Mouse (Mus musculus): ENCODE results near the gene Senp7. TPM values are rescaled to one million over a fixed set of nuclear protein-coding genes. Genes with fewer than 3 reads are reported as not detected.
"Not testable (repeated sequence)": the region's sequence is repeated elsewhere in the genome, so short reads cannot be mapped to it uniquely, and the experiment has no call there.

The Senp7 gene
- polyA plus RNA-seq, 1 experiment from 2014 or later, result 31.1 TPM

DNA sequence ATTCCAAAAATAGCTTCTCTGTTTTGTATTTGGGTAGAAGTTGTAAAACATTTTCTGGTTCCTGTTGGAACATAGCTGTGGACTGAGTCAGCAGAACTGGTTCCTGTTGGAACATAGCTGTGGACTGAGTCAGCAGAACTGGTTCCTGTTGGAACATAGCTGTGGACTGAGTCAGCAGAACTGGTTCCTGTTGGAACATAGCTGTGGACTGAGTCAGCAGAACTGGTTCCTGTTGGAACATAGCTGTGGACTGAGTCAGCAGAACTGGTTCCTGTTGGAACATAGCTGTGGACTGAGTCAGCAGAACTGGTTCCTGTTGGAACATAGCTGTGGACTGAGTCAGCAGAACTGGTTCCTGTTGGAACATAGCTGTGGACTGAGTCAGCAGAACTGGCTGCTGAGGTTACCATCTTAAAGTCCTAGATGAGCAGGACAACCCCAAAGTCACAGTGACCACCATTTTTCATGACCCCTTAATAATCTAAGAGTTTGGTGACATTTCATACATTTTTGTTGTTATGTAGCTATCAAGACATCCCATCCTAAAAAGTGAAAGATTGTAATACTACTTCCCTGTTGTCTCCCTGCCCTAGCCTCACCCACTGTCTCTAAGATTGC, 48.4 kb downstream of the Senp7 start:
- H3K36me3 ChIP-seq (ENCODE audit: control insufficient read depth, insufficient read depth, low read length); H3K9me3 ChIP-seq (ENCODE audit: control insufficient read depth, low read length); DNase-seq (ENCODE audit: low spot score); H3K4me2 ChIP-seq (ENCODE audit: low read depth, severe bottlenecking); H3K4me3 ChIP-seq (ENCODE audit: low read depth, low read length); H3K27ac ChIP-seq (replicated peaks; ENCODE audit: low read depth, low read length); H3K4me1 ChIP-seq (ENCODE audit: control insufficient read depth, insufficient read depth, low read length); H3K9ac ChIP-seq (ENCODE audit: low read length); ATAC-seq (ENCODE audit: insufficient number of reproducible peaks, low FRiP score, low TSS enrichment, low read depth); H3K27me3 ChIP-seq (ENCODE audit: control insufficient read depth, insufficient read depth, low read length): not testable (repeated sequence)

DNA sequence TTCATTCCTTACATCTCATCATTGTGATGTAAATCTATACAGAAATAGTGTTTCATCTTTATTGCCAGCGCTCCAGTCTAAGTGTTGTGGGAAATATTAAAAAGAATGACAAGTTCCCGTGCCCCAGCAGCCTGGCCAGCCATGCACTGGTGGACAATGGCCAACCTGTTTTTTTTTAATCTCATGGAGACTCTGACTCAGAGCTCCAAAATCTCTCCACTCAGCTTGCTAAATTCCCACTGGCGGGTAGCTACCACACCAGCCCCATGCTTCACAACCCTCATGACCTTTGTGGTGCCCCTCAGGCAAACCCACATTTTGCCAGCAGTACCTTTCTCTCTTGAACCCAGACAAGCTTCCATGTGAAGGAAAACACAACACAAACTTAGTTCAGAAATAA, 67.6 kb downstream of the Senp7 start:
- Histone ChIP-seq H3K4me2 (ENCODE audit: low read depth, severe bottlenecking) (no peak overlapping the region), H3K9me3 (ENCODE audit: control insufficient read depth, low read length) (no peaks in the 10 kb centered on the region), H3K9ac (ENCODE audit: low read length) (no peak overlapping the region), H3K27ac (replicated peaks; ENCODE audit: low read depth, low read length) (no peak overlapping the region), H3K4me3 (ENCODE audit: low read depth, low read length) (no peak overlapping the region), H3K36me3 (ENCODE audit: control insufficient read depth, insufficient read depth, low read length) (peaks cover 6% of the 10 kb centered on the region; the same call in 1 of the 2 replicates), H3K4me1 (ENCODE audit: control insufficient read depth, insufficient read depth, low read length) (no peaks in the 10 kb centered on the region), H3K27me3 (ENCODE audit: control insufficient read depth, insufficient read depth, low read length) (no peaks in the 10 kb centered on the region)
- DNase-seq (ENCODE audit: low spot score), result no peak
- no peak for ATAC-seq (ENCODE audit: insufficient number of reproducible peaks, low FRiP score, low TSS enrichment, low read depth)
- 91% methylated on average over 3 of the region's 3 CpGs for WGBS

GRCm38 (mm10) chr16:56116155-56116554, 68.0 kb downstream of the Senp7 start:
- Histone ChIP-seq H3K9ac (ENCODE audit: low read length) (no peak overlapping the region), H3K27me3 (ENCODE audit: control insufficient read depth, insufficient read depth, low read length) (no peaks in the 10 kb centered on the region), H3K4me3 (ENCODE audit: low read depth, low read length) (no peak overlapping the region), H3K4me2 (ENCODE audit: low read depth, severe bottlenecking) (no peak overlapping the region), H3K4me1 (ENCODE audit: control insufficient read depth, insufficient read depth, low read length) (no peaks in the 10 kb centered on the region), H3K36me3 (ENCODE audit: control insufficient read depth, insufficient read depth, low read length) (peaks cover 6% of the 10 kb centered on the region; the same call in 1 of the 2 replicates), H3K9me3 (ENCODE audit: control insufficient read depth, low read length) (no peaks in the 10 kb centered on the region), H3K27ac (replicated peaks; ENCODE audit: low read depth, low read length) (no peak overlapping the region)
- no peak for DNase-seq (ENCODE audit: low spot score)
- no peak for ATAC-seq (ENCODE audit: insufficient number of reproducible peaks, low FRiP score, low TSS enrichment, low read depth)
- WGBS, result 88% methylated on average over 5 of the region's 5 CpGs

- H3K27ac ChIP-seq (replicated peaks; ENCODE audit: low read depth, low read length), result no peak overlapping the region
- 81% methylated on average over 10 of the region's 10 CpGs for WGBS
- no peaks in the 10 kb centered on the region for H3K4me1 ChIP-seq (ENCODE audit: control insufficient read depth, insufficient read depth, low read length)
- H3K27me3 ChIP-seq (ENCODE audit: control insufficient read depth, insufficient read depth, low read length), result no peaks in the 10 kb centered on the region
- H3K4me2 ChIP-seq (ENCODE audit: low read depth, severe bottlenecking), result no peak overlapping the region
- H3K9me3 ChIP-seq (ENCODE audit: control insufficient read depth, low read length), result no peaks in the 10 kb centered on the region
- H3K9ac ChIP-seq (ENCODE audit: low read length), result no peak overlapping the region
- peaks cover 6% of the 10 kb centered on the region; the same call in 1 of the 2 replicates for H3K36me3 ChIP-seq (ENCODE audit: control insufficient read depth, insufficient read depth, low read length)
- ATAC-seq (ENCODE audit: insufficient number of reproducible peaks, low FRiP score, low TSS enrichment, low read depth), result no peak
- no peak for DNase-seq (ENCODE audit: low spot score)
- H3K4me3 ChIP-seq (ENCODE audit: low read depth, low read length), result no peak overlapping the region
Measured at GRCm38 (mm10) chr16:56117327-56118180, 69.4 kb downstream of the Senp7 start.

DNA sequence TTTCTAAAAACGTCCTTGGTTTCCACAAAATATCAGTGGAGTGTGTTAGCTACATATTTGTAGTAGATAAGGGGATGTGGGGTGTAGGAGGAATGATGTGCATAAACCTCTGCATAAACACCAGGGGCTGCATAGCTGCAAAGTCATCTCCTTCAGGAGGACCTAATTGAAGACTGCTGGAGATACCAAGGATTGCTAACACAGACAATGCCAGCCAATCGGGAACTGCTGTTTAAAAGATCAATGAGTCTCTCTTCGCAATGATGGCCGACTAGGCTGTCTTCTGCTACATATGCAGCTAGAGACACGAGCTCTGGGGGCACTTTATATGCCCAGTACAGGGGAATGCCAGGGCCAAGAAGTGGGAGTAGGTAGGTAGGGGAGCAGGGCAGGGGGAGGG, 74.4 kb downstream of the Senp7 start:
- 81% methylated on average over 5 of the region's 5 CpGs for WGBS
- DNase-seq (ENCODE audit: low spot score), result no peak
- ATAC-seq (ENCODE audit: insufficient number of reproducible peaks, low FRiP score, low TSS enrichment, low read depth), result no peak
- H3K4me1 ChIP-seq (ENCODE audit: control insufficient read depth, insufficient read depth, low read length), result no peaks in the 10 kb centered on the region
- no peak overlapping the region for H3K9ac ChIP-seq (ENCODE audit: low read length)
- H3K9me3 ChIP-seq (ENCODE audit: control insufficient read depth, low read length), result no peaks in the 10 kb centered on the region
- H3K27me3 ChIP-seq (ENCODE audit: control insufficient read depth, insufficient read depth, low read length), result no peaks in the 10 kb centered on the region
- no peak overlapping the region for H3K27ac ChIP-seq (replicated peaks; ENCODE audit: low read depth, low read length)
- H3K4me2 ChIP-seq (ENCODE audit: low read depth, severe bottlenecking), result no peak overlapping the region
- no peak overlapping the region for H3K4me3 ChIP-seq (ENCODE audit: low read depth, low read length)
- peaks cover 3% of the 10 kb centered on the region; the same call in 1 of the 2 replicates for H3K36me3 ChIP-seq (ENCODE audit: control insufficient read depth, insufficient read depth, low read length)

DNA sequence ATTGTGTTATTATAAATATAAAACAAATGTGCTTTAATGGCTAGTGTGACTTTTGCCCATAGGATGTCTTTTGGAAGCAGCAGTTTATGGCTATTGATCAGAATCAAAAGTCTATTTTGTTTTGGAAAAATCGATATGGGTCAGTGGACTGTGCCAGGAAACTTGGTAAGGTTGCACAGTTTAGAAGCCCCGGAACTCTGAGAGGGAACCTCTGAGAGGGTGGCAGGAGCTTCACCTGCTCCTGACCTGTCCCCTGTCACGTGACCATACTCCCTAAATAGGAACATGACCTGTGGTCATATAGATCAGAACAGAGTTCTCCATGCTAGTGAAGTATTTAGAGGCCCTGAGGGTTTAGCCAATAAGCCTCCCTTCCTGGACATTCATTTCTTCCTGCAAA, 75.9 kb downstream of the Senp7 start:
- 92% methylated on average over 3 of the region's 3 CpGs for WGBS
- no peak for ATAC-seq (ENCODE audit: insufficient number of reproducible peaks, low FRiP score, low TSS enrichment, low read depth)
- H3K4me1 ChIP-seq (ENCODE audit: control insufficient read depth, insufficient read depth, low read length), result no peaks in the 10 kb centered on the region

GRCm38 (mm10) chr16:56131666-56132065, 83.5 kb downstream of the Senp7 start:
- WGBS, result 42% methylated on average over 3 of the region's 3 CpGs

More for the DNA sequence above, 75.9 kb downstream of the Senp7 start:
- no peak for DNase-seq (ENCODE audit: low spot score)
- Histone ChIP-seq H3K4me3 (ENCODE audit: low read depth, low read length) (no peak overlapping the region), H3K9me3 (ENCODE audit: control insufficient read depth, low read length) (no peaks in the 10 kb centered on the region), H3K4me2 (ENCODE audit: low read depth, severe bottlenecking) (no peak overlapping the region), H3K9ac (ENCODE audit: low read length) (no peak overlapping the region), H3K27me3 (ENCODE audit: control insufficient read depth, insufficient read depth, low read length) (no peaks in the 10 kb centered on the region), H3K36me3 (ENCODE audit: control insufficient read depth, insufficient read depth, low read length) (peaks cover 3% of the 10 kb centered on the region; the same call in 1 of the 2 replicates), H3K27ac (replicated peaks; ENCODE audit: low read depth, low read length) (no peak overlapping the region)

DNA sequence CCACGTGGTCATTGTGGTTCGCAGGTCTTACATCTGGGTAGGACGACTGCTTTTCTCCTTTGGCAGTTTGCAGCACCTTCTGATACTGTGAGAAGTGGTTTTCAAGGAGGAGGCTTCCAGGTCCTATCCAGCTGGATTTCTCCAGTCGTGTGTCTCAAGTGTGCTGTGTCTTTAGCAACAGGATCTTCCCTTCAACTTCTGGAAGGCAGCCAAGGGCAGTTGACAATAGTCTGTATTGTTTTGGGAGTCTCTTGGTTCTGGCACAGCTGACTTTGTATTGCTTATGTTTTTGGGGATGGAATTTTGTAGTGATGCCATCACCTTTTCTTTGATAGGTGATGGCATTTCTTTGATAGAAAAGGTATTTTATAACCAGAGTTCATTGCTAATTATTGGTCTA, 86.0 kb downstream of the Senp7 start:
- Histone ChIP-seq H3K9ac (ENCODE audit: low read length) (no peak overlapping the region), H3K4me3 (ENCODE audit: low read depth, low read length) (no peak overlapping the region), H3K4me1 (ENCODE audit: control insufficient read depth, insufficient read depth, low read length) (no peaks in the 10 kb centered on the region), H3K36me3 (ENCODE audit: control insufficient read depth, insufficient read depth, low read length) (no peaks in the 10 kb centered on the region), H3K27ac (replicated peaks; ENCODE audit: low read depth, low read length) (no peak overlapping the region), H3K4me2 (ENCODE audit: low read depth, severe bottlenecking) (no peak overlapping the region), H3K27me3 (ENCODE audit: control insufficient read depth, insufficient read depth, low read length) (no peaks in the 10 kb centered on the region), H3K9me3 (ENCODE audit: control insufficient read depth, low read length) (no peaks in the 10 kb centered on the region)
- ATAC-seq (ENCODE audit: insufficient number of reproducible peaks, low FRiP score, low TSS enrichment, low read depth) (no peak), DNase-seq (ENCODE audit: low spot score) (no peak)
- WGBS, result 65% methylated on average over 4 of the region's 4 CpGs

More at GRCm38 (mm10) chr16:56131666-56132065, 83.5 kb downstream of the Senp7 start:
- Histone ChIP-seq H3K9ac (ENCODE audit: low read length) (no peak overlapping the region), H3K27me3 (ENCODE audit: control insufficient read depth, insufficient read depth, low read length) (no peaks in the 10 kb centered on the region), H3K4me1 (ENCODE audit: control insufficient read depth, insufficient read depth, low read length) (no peaks in the 10 kb centered on the region), H3K36me3 (ENCODE audit: control insufficient read depth, insufficient read depth, low read length) (0 out of 2 replicates have a peak, but pooled peaks cover 3% of the 10 kb centered on the region), H3K4me3 (ENCODE audit: low read depth, low read length) (no peak overlapping the region), H3K27ac (replicated peaks; ENCODE audit: low read depth, low read length) (no peak overlapping the region), H3K4me2 (ENCODE audit: low read depth, severe bottlenecking) (no peak overlapping the region), H3K9me3 (ENCODE audit: control insufficient read depth, low read length) (no peaks in the 10 kb centered on the region)
- DNase-seq (ENCODE audit: low spot score), result no peak
- ATAC-seq (ENCODE audit: insufficient number of reproducible peaks, low FRiP score, low TSS enrichment, low read depth), result no peak

Measured in limb, embryonic 11.5 days (tissue).